Mouse (Mus musculus): ENCODE results near the gene Ppil6.

Gene Ppil6

GRCm38 (mm10) chr10:41525696-41526095 lies 35.5 kb downstream of the Ppil6 start:
- no peak for DNase-seq (ENCODE audit: low spot score)

DNA sequence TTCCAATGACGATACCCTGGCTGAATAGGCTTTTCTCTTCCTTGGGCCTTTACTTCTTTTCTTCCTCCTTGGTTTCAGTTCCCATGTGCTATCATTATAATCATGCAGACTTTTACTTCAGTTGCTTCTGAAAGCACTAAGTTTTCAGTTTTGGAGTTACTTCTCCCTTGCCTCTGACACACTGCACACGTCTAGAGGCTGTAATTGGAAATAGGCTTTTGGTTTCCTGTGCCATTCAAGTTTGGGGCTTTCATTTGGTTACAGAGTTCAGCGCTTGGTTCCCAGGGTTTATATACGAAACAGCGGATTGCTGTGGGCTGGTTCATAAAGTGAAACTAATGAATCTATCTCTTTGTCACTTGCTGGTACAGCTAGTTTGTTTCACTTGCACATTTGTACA lies 39.7 kb downstream of the Ppil6 start:
- no peak for DNase-seq (ENCODE audit: low spot score)

GRCm38 (mm10) chr10:41535991-41536390 lies 45.8 kb downstream of the Ppil6 start:
- no peak for DNase-seq (ENCODE audit: low spot score)

- DNase-seq (ENCODE audit: low spot score): no peak
Observed at GRCm38 (mm10) chr10:41536714-41537113, 46.5 kb downstream of the Ppil6 start.

- no peak for DNase-seq (ENCODE audit: low spot score)
Observed at GRCm38 (mm10) chr10:41537226-41537982, 47.2 kb downstream of the Ppil6 start.

GRCm38 (mm10) chr10:41537983-41538330 lies 47.7 kb downstream of the Ppil6 start:
- DNase-seq (ENCODE audit: low spot score): no peak

DNA sequence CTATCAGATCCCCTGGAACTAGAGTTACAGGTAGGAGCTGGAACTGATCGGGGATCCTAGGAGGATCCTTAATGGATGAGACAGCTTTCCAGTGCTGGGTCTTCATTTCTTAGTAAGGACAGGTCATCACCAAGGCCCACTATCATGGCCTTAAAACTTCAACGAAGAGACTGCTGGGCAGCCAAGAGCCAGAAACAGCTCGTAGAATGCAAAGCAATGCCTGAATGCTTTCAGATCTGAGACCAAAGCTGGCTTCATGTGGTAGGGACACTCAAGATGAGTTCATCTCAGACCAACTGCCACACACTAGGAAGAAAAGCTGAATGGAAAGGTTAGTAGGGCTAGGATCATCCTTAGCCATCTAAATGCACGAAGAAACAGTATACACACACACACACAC lies 48.7 kb downstream of the Ppil6 start:
- DNase-seq (ENCODE audit: low spot score): no peak

GRCm38 (mm10) chr10:41542057-41542456 lies 51.8 kb downstream of the Ppil6 start:
- DNase-seq (ENCODE audit: low spot score): no peak

GRCm38 (mm10) chr10:41543439-41543838 lies 53.2 kb downstream of the Ppil6 start:
- DNase-seq (ENCODE audit: low spot score): no peak

- DNase-seq (ENCODE audit: low spot score): no peak
Observed at GRCm38 (mm10) chr10:41543844-41544243, 53.6 kb downstream of the Ppil6 start.

- no peak for DNase-seq (ENCODE audit: low spot score)
Observed at GRCm38 (mm10) chr10:41544481-41545190, 54.4 kb downstream of the Ppil6 start.

DNA sequence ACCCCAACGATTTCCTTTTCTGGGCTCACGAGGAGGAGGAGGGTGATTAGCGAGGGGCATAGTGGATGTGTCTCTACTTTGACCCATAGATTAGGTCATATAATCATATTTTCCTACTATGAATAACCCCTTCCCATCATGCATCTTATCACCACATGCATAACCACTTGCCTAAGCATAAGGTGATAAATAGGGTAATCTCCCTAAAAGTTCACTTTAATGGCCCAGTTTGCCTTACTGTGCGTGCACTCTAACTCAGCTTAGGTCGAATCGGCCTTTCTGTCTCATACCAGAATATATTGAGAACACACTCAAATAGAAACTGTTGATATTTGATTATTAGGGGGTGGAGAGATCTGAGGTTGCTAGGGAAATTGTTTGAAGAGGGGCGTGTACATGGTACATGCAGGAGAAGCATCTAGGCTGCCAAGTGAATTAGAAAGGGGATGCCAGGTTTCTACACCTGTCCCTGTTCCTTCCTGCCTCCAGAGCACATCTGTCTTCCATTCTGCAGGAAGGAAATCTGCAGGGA lies 55.1 kb downstream of the Ppil6 start:
- DNase-seq (ENCODE audit: low spot score): no peak

DNA sequence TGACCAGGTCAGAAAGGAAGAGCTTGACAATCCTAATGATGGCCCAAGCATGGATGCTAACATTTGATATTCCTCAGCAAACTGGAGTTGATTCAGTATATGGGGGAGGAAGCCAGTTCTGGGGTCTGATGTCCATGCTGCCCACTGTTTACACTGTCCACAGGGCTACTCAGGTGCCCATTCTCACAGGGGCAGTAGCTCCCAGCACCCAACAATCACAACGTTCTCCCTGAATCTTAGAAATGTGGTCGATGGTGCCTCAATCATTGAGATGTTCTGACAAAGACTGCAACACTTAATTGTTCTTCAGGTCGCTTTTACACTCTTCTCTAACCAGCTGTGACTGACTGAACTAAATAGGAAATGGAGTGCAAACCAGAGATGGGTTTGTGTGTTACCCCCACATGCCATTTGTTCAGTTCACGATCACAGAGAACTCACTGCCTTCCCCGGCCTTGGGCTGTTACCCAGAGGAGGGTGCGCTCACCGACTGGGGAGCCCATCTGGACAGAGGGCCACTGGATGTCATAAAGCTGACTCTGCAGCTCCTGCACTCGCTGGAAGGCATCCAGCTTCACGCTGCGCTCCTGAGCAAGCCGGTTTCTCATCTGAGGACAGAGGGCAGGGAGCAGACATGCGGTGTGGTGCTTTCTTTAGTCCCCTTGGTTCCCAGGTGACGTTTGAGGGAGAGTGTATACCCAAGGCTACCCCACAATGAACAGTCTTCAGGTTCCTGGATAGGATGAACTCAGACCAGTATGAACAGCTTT lies 56.3 kb downstream of the Ppil6 start:
- no peak for DNase-seq (ENCODE audit: low spot score)

- no peak for DNase-seq (ENCODE audit: low spot score)
Observed at GRCm38 (mm10) chr10:41550711-41551110, 60.5 kb downstream of the Ppil6 start.

DNA sequence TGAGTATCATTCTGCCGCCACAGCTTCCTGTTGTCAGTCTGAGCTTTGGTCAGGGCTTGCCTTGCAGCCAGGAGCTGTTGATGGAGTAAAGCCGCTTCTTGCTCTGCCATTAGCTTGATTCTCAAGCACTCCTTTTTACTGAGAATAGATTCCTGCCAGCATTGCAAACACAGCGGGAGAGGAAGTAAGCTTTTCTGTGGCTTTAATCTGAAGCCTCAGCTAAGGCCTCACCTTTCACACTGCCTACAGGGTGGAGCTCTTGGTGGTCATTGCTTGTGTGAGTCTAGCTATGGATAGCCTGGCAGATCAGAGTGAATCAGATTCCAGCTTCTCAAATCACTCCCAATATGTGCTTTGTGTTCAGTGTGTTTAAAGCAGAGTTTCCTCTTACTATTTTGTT lies 62.1 kb downstream of the Ppil6 start:
- no peak for DNase-seq (ENCODE audit: low spot score)

GRCm38 (mm10) chr10:41552847-41553589 lies 62.8 kb downstream of the Ppil6 start:
- DNase-seq (ENCODE audit: low spot score): no peak

GRCm38 (mm10) chr10:41553711-41554110 lies 63.5 kb downstream of the Ppil6 start:
- no peak for DNase-seq (ENCODE audit: low spot score)

GRCm38 (mm10) chr10:41555081-41555480 lies 64.8 kb downstream of the Ppil6 start:
- DNase-seq (ENCODE audit: low spot score): no peak

DNA sequence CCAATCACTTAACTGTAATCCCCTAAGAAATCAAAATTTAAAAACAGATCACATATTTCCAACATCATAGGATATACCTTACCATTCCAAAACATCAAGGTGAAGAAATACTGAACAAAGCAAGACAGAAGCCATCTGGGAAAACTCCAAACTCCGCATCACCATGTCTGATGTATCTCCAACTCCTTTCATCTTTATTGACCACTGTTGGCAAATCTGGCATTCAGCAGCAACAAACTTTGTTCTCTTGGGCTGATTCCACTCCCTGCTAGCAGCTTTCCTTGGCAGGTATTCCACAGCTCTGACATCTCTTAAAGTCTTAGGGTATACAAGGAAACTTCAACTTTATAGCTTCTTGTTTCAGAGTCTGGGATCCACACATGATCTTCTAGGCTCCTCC lies 68.2 kb downstream of the Ppil6 start:
- no peak for DNase-seq (ENCODE audit: low spot score)

- DNase-seq (ENCODE audit: low spot score): no peak
Observed at GRCm38 (mm10) chr10:41561701-41562395, 71.6 kb downstream of the Ppil6 start.
